Mouse (Mus musculus) testis, adult 2 months (tissue): ENCODE results near the gene Ptgr2.

ENCODE experiments used
- CTCF ChIP-seq: fragments of 200-500 bp; IDR thresholded peaks from 2 replicates; pipeline ENCODE4 v1.5.1; 2012; ENCODE audit warnings: low read depth, mild to moderate bottlenecking, inconsistent platforms, low read length, moderate library complexity; ENCODE audit not compliant: control insufficient read depth, insufficient read depth, insufficient replicate concordance
- POLR2A ChIP-seq: fragments of 200-500 bp; IDR thresholded peaks from 2 replicates; pipeline ENCODE4 v1.6.1; 2012; ENCODE audit warnings: low read depth, mild to moderate bottlenecking, inconsistent platforms, low read length, moderate library complexity; ENCODE audit not compliant: control insufficient read depth

DNA sequence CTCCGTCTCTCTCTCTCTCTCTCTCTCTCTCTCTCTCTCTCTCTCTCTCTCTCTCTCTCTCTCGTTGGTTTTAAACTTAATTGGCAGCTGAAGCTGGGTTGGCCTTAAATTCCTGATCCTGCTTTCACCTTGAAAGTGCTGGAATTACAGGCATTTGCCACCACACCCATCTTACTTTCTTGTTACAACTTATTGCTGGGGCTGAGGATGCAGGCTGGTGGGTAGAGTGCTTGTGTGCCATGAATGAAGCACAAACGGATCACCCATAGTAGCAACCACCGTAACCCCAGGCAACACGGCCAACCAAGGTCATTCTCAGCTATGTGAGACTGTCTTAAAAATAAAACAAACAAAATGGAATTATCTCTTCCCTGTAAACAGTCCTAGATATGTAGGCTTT is 26.3 kb downstream of the Ptgr2 start:
- no peak for TF ChIP-seq CTCF
- TF ChIP-seq POLR2A = no peak
